8 mouse cellular contexts compared by ENCODE assay signal in the genomic region with DNA sequence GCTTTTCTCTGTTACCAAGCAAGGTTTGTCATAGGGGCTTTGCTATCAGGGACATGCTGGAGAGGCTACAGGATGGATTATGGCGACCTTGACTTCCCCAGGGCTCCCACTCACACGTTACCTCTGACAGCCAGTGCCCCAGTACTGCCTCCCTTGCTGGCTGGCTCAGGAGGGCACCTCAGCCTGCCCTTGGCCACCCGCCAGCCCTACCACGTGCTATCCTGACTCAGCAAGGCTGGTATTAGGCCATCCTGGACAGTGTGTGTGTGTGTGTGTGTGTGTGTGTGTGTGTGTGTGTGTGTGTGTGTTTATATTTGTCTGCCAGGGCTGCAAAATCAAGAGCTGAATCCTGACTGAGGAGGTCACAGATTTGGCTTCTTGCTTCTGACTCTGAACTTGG. TPM values are rescaled to one million over a fixed set of nuclear protein-coding genes. Genes with fewer than 3 reads are reported as not detected.
A peak's percentile ranks its signal among the peaks of the same experiment; 100 is the strongest.
DNase-seq lines count a peak whose midpoint lies in the region; ATAC-seq and TF ChIP-seq lines count a peak whose summit lies in the region.

No protein-coding gene starts in this region.

- H3K79me2 ChIP-seq in liver, adult 2 months (ENCODE audit: control insufficient read depth, insufficient read depth, low read length) = no peaks in the 10 kb centered on the region

- TF ChIP-seq CTCF in liver, adult 2 months (IDR thresholded peaks at IDR 0.05; ENCODE audit: low read depth, low read length) = no peak

- no peak for TF ChIP-seq POLR2A in liver, adult 2 months (IDR thresholded peaks at IDR 0.05; ENCODE audit: extremely low read depth, insufficient read depth, low read length)

- H3K9ac ChIP-seq in liver, adult 2 months (ENCODE audit: low read depth, low read length) = no peak overlapping the region
- no peak overlapping the region for H3K9ac ChIP-seq in liver, embryonic 11.5 days (ENCODE audit: low read depth, low read length)

- H3K4me1 ChIP-seq in liver, adult 2 months (ENCODE audit: control insufficient read depth, insufficient read depth, low read length) = peaks cover 17% of the 10 kb centered on the region
- H3K4me1 ChIP-seq in liver, embryonic 11.5 days (replicated peaks; ENCODE audit: control insufficient read depth, insufficient read depth, low read length) = no peaks in the 10 kb centered on the region
- H3K4me1 ChIP-seq in limb, embryonic 10.5 days = no peaks in the 10 kb centered on the region

- H3K27ac ChIP-seq in liver, adult 2 months (replicated peaks; ENCODE audit: insufficient read depth, low read depth, low read length) = peak overlapping the region; percentile 9; the same call in 1 of the 2 replicates
- H3K27ac ChIP-seq in liver, embryonic 11.5 days (ENCODE audit: low read depth, low read length) = no peak overlapping the region
- no peak overlapping the region for H3K27ac ChIP-seq in limb, embryonic 10.5 days

- peak; percentile 90 for DNase-seq in liver, adult 2 months (ENCODE audit: extremely low read depth, low read depth, low spot score)
- DNase-seq in liver, embryonic 11.5 days (ENCODE audit: low spot score) = no peak
- peak; percentile 46 to 60 for DNase-seq in gastrocnemius, postnatal 36 days
- DNase-seq in kidney, postnatal 14 days = peak; percentile 95
- DNase-seq in retina, postnatal 1 day = peak; percentile 73
- DNase-seq in limb, embryonic 10.5 days (ENCODE audit: low spot score) = no peak
- no peak for DNase-seq in c-Kit-positive CD71-positive TER-119-positive erythroid progenitor cells, embryonic 14.5 days (ENCODE audit: low spot score)
- DNase-seq in B cell, adult 2 months = no peak

- no peak for ATAC-seq in liver, embryonic 11.5 days (replicated peaks; ENCODE audit: low FRiP score)

- 4% methylated on average over 4 of the region's 4 CpGs for WGBS in liver, adult 2 months
- 43% methylated on average over 4 of the region's 4 CpGs for WGBS in liver, embryonic 11.5 days
- WGBS in limb, embryonic 10.5 days = 76% methylated on average over 4 of the region's 4 CpGs

- no peaks in the 10 kb centered on the region for H3K9me3 ChIP-seq in liver, embryonic 11.5 days (ENCODE audit: control insufficient read depth, low read length)
- no peaks in the 10 kb centered on the region for H3K9me3 ChIP-seq in limb, embryonic 10.5 days (replicated peaks)

- intact Hi-C loops in gastrocnemius, postnatal 36 days (cut with DNase I) = loop anchor here (2.0 kb wide), 1 partner anchor 22 kb away; no protein-coding TSS in a partner anchor

- H3K27me3 ChIP-seq in liver, adult 2 months (ENCODE audit: control insufficient read depth, insufficient read depth, low read length) = no peaks in the 10 kb centered on the region
- H3K27me3 ChIP-seq in liver, embryonic 11.5 days (replicated peaks; ENCODE audit: control insufficient read depth, insufficient read depth, low read length) = no peaks in the 10 kb centered on the region
- no peaks in the 10 kb centered on the region for H3K27me3 ChIP-seq in limb, embryonic 10.5 days (ENCODE audit: low read depth, poor library complexity, severe bottlenecking)

- H3K4me2 ChIP-seq in liver, embryonic 11.5 days = no peak overlapping the region

- H3K4me3 ChIP-seq in liver, adult 2 months (ENCODE audit: insufficient read depth, low read depth, low read length) = no peak overlapping the region
- no peak overlapping the region for H3K4me3 ChIP-seq in liver, embryonic 11.5 days (ENCODE audit: low read depth, low read length)
- H3K4me3 ChIP-seq in limb, embryonic 10.5 days = no peak overlapping the region

- H3K36me3 ChIP-seq in liver, adult 2 months (ENCODE audit: control insufficient read depth, insufficient read depth, low read length) = no peaks in the 10 kb centered on the region
- no peaks in the 10 kb centered on the region for H3K36me3 ChIP-seq in liver, embryonic 11.5 days (ENCODE audit: control insufficient read depth, insufficient read depth, low read length)
- H3K36me3 ChIP-seq in limb, embryonic 10.5 days = no peaks in the 10 kb centered on the region

RNA-seq across cellular contexts. Expression of gene Gas6, which starts 12.6 kb away (rescaled TPM):
- total RNA-seq in liver, adult 2 months (2014; rRNA removed) = 23.9 and 25.5 TPM in 2 replicates
- polyA plus RNA-seq in liver, adult 2 months (2012; rRNA removed) = 36.6 and 50.5 TPM in 2 replicates
- 3.8 and 5.5 TPM in 2 replicates for polyA plus RNA-seq in liver, embryonic 11.5 days (2014; fragmentation: Nextera tagmentation; extraction: Ambion mirVana)
- total RNA-seq in gastrocnemius, postnatal 36 days (2021) = 10 to 100 TPM; 55.1 to 58.8 TPM
- 3.4 and 4.3 TPM in 2 replicates for polyA plus RNA-seq in limb, embryonic 10.5 days (2016; fragmentation: Nextera tagmentation; extraction: Ambion mirVana)

RNA-seq across cellular contexts. Expression of gene 1700029H14Rik, which starts 55.4 kb away (rescaled TPM):
- not detected in 2 replicates for total RNA-seq in liver, adult 2 months (2014; rRNA removed)
- polyA plus RNA-seq in liver, adult 2 months (2012; rRNA removed) = not detected in 2 replicates
- polyA plus RNA-seq in liver, embryonic 11.5 days (2014; fragmentation: Nextera tagmentation; extraction: Ambion mirVana) = not detected in 2 replicates
- total RNA-seq in gastrocnemius, postnatal 36 days (2021) = not detected
- not detected in 2 replicates for polyA plus RNA-seq in limb, embryonic 10.5 days (2016; fragmentation: Nextera tagmentation; extraction: Ambion mirVana)

Comparison
In these comparisons a context has a peak if more than half of its experiments do, and no peak if none do; other contexts are left out.
1. DNase-seq: peak in liver, adult 2 months (single experiment), gastrocnemius, postnatal 36 days (2 of 2), kidney, postnatal 14 days (single experiment) and retina, postnatal 1 day (single experiment); none in liver, embryonic 11.5 days (single experiment), limb, embryonic 10.5 days (single experiment), c-Kit-positive CD71-positive TER-119-positive erythroid progenitor cells, embryonic 14.5 days (single experiment) and B cell, adult 2 months (0 of 2).